Mouse (Mus musculus): ENCODE results near the gene Ldb2.

DNA sequence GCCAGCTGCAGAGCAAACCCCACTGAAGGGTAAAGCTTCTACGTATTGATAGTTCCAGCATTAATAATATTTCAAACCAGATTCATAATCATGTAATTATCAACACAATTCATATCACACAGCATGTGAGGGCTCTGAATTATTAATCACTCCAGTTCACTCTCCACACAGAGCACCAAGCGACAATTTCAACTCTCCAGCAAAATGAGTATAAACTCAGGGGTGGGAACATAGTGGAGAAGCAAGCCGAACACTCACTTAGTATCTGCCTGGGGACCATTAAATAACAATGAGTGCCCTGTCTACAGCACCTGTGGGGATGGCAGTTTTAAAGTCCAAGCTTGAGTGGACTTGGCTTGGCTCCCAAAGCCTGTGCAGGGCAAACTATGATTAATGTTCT lies 302.6 kb downstream of the Ldb2 start:
- TF ChIP-seq POLR2A (IDR thresholded peaks at IDR 0.05; ENCODE audit: borderline replicate concordance, extremely low read depth, insufficient read depth, insufficient read length, poor library complexity, severe bottlenecking) (no peak), CTCF (IDR thresholded peaks at IDR 0.05; ENCODE audit: borderline replicate concordance, extremely low read depth, insufficient read depth, insufficient read length) (no peak)

Data from brain, embryonic 14.5 days (tissue).